Mouse (Mus musculus): ENCODE measurements around the gene Sde2. TPM values are rescaled to one million over a fixed set of nuclear protein-coding genes. Genes with fewer than 3 reads are reported as not detected.
"Not testable (repeated sequence)": the region's sequence is repeated elsewhere in the genome, so short reads cannot be mapped to it uniquely, and the experiment has no call there.

Sde2 gene
- polyA plus RNA-seq, 1 experiment, result 7.5 TPM

DNA sequence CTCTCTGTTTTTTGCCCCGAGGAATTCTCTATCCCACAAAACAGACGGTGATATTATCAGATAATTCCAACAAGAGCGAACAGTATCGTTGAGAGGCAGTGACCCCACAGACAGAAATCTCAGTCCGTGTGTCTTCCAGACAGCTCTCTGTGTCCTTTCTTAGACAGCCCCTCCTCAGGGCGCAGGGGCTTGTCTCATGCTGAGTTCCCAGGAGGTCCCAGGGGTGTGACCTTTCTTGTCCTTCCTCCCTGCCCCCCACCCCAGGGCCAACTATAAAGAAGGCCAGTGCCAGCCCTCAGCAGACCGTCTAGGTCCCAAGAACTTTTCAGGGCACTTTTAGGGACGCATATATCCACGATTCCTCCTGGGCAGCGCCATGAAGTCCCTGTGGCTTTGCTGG lies 41.9 kb downstream of the Sde2 start, which contains the start of gene Lefty2:
Gene Lefty2, plus strand, starts transcription at position 301 of the 400 bp plus-strand sequence.
- no peak within 1 kb of the TSS for H3K27ac ChIP-seq (replicated peaks; ENCODE audit: low read depth, low read length)
- no peaks in the 10 kb centered on the region for H3K4me1 ChIP-seq (ENCODE audit: control insufficient read depth, insufficient read depth, insufficient read length, low read length)
- no peak within 1 kb of the TSS for H3K4me3 ChIP-seq (ENCODE audit: insufficient read depth, low read depth, low read length)

GRCm38 (mm10) chr1:180894088-180894987 lies 43.4 kb downstream of the Sde2 start:
- H3K27ac ChIP-seq (replicated peaks; ENCODE audit: low read depth, low read length); H3K4me3 ChIP-seq (ENCODE audit: insufficient read depth, low read depth, low read length); H3K4me1 ChIP-seq (ENCODE audit: control insufficient read depth, insufficient read depth, insufficient read length, low read length): not testable (repeated sequence)

DNA sequence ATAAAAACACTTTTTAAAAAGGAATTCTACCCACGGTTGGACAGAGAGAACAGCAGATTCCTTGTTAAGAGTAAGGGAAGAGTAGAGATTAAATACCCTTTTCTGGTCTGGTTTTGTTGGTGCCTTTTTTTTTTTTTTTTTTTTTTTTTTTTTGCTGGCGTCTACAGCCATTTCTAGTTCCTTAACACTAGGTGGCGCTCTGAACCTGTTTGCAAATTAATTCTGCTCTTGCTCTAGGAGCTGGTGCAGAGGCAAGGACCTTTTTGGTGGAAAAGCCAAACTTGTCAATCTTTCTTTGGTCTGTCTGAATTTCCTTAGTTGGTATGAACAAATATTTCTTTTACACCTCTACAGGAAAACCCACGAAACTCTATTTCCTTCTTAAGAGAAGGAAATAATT lies 50.2 kb downstream of the Sde2 start:
- Histone ChIP-seq H3K4me3 (ENCODE audit: insufficient read depth, low read depth, low read length) (no peak overlapping the region), H3K27ac (replicated peaks; ENCODE audit: low read depth, low read length) (no peak overlapping the region), H3K4me1 (ENCODE audit: control insufficient read depth, insufficient read depth, insufficient read length, low read length) (no peaks in the 10 kb centered on the region)

- no peak overlapping the region for H3K27ac ChIP-seq (replicated peaks; ENCODE audit: low read depth, low read length)
- H3K4me3 ChIP-seq (ENCODE audit: insufficient read depth, low read depth, low read length), result no peak overlapping the region
- H3K4me1 ChIP-seq (ENCODE audit: control insufficient read depth, insufficient read depth, insufficient read length, low read length), result no peaks in the 10 kb centered on the region
Observed at GRCm38 (mm10) chr1:180902915-180903314, 52.0 kb downstream of the Sde2 start.

DNA sequence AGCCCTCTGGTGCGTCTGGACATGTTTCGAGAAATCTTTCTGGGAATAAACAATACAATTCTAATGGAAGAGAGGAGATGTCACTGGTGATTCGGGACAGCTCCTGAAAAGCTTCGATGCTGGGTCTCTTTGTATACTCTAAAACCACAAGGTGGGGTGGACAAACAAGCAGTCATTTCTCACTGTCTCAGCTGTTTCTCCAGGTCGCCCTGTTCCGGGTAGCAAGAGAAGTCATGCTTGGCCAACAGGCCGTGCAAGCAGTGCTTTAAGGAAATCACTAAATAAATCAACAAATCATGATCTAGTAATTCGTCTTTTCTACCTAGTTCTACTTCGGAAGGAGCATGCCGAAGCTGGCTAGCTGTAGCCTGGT lies 52.7 kb downstream of the Sde2 start:
- no peaks in the 10 kb centered on the region for H3K4me1 ChIP-seq (ENCODE audit: control insufficient read depth, insufficient read depth, insufficient read length, low read length)
- peak overlapping the region; percentile 58 for H3K4me3 ChIP-seq (ENCODE audit: insufficient read depth, low read depth, low read length)
- peak overlapping the region; percentile 25 for H3K27ac ChIP-seq (replicated peaks; ENCODE audit: low read depth, low read length)

DNA sequence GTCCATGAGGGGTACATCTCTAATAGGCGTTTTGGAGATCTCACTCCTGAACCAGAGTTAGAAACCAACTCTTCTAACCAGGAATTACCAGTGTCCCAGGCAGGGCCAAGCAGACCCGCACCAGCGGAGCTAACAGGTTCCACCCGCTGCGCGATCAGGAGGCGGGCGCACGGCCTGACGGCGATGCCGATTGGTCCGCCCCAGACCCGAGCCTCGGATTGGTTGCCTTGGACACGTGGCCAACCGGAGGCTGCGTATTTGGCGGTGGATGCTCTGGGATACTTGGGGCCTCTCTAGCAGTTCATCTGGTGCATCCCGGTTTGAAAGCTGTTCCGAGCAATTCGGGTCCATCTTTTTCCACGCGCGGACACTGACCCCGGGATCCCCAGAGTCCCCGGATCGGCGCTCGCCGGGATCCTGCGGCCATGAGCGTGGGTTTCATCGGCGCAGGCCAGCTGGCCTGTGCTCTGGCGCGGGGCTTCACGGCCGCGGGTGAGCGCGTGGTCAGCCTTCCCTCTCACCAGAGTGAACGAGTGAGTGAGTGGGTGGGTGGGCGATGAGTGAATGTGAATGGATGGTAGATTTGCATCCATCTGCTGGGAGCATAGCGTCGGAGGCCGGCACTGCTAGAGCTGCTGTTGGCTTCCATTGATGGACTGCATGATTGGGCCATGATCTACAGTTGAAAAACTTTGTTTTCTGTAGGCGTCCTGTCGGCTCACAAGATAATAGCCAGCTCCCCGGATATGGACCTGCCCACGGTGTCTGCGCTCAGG lies 53.3 kb downstream of the Sde2 start, which contains the start of gene Pycr2:
Gene Pycr2, plus strand, starts transcription at position 255 of the 776 bp plus-strand sequence.
- Histone ChIP-seq H3K4me1 (ENCODE audit: control insufficient read depth, insufficient read depth, insufficient read length, low read length) (no peaks in the 10 kb centered on the region), H3K27ac (replicated peaks; ENCODE audit: low read depth, low read length) (peak within 1 kb of the TSS; percentile 25)

GRCm38 (mm10) chr1:180904815-180905080 lies 53.8 kb downstream of the Sde2 start:
- Histone ChIP-seq H3K27ac (replicated peaks; ENCODE audit: low read depth, low read length) (no peak overlapping the region), H3K4me3 (ENCODE audit: insufficient read depth, low read depth, low read length) (peak overlapping the region; percentile 83), H3K4me1 (ENCODE audit: control insufficient read depth, insufficient read depth, insufficient read length, low read length) (no peaks in the 10 kb centered on the region)

More for the DNA sequence above, 53.3 kb downstream of the Sde2 start, which contains the start of gene Pycr2:
- H3K4me3 ChIP-seq (ENCODE audit: insufficient read depth, low read depth, low read length), result peak within 1 kb of the TSS; percentile 83

- Histone ChIP-seq H3K4me1 (ENCODE audit: control insufficient read depth, insufficient read depth, insufficient read length, low read length) (no peaks in the 10 kb centered on the region), H3K4me3 (ENCODE audit: insufficient read depth, low read depth, low read length) (no peak overlapping the region), H3K27ac (replicated peaks; ENCODE audit: low read depth, low read length) (no peak overlapping the region)
Observed at GRCm38 (mm10) chr1:180905307-180905706, 54.4 kb downstream of the Sde2 start.

- Histone ChIP-seq H3K27ac (replicated peaks; ENCODE audit: low read depth, low read length) (no peak overlapping the region), H3K4me1 (ENCODE audit: control insufficient read depth, insufficient read depth, insufficient read length, low read length) (no peaks in the 10 kb centered on the region), H3K4me3 (ENCODE audit: insufficient read depth, low read depth, low read length) (no peak overlapping the region)
Observed at GRCm38 (mm10) chr1:180905876-180906275, 54.9 kb downstream of the Sde2 start.

DNA sequence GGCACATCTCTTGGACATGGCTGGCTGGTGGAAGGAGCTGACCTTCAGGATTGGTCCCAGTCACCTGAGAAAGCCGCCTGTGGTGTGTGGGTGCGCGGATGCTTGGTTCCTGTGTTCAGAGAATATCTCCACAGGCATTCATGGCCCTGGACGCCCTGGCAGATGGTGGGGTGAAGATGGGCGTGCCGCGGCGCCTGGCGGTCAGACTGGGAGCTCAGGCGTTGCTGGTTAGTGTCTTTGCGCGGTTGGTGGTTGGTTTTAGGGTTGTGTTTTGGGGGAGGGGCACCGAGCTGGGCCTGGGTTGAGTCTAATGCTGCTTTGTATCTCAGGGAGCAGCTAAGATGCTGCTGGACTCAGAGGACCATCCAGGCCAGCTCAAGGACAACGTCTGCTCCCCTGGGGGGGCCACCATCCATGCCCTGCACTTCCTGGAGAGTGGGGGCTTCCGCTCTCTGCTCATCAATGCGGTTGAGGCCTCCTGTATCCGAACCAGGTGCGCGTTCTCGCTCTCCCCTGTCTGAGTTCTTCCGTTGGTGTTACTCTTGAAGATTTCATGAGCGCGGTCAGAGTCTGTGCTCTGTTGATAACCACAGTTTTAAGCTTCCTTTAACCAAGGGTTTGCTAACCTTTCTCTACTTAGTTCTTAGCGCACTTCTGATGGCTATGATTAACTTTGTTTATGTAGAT lies 55.7 kb downstream of the Sde2 start:
- Histone ChIP-seq H3K4me3 (ENCODE audit: insufficient read depth, low read depth, low read length) (no peak overlapping the region), H3K27ac (replicated peaks; ENCODE audit: low read depth, low read length) (no peak overlapping the region), H3K4me1 (ENCODE audit: control insufficient read depth, insufficient read depth, insufficient read length, low read length) (no peaks in the 10 kb centered on the region)

GRCm38 (mm10) chr1:180911138-180911537 lies 60.2 kb downstream of the Sde2 start:
- Histone ChIP-seq H3K4me1 (ENCODE audit: control insufficient read depth, insufficient read depth, insufficient read length, low read length) (no peaks in the 10 kb centered on the region), H3K4me3 (ENCODE audit: insufficient read depth, low read depth, low read length) (no peak overlapping the region), H3K27ac (replicated peaks; ENCODE audit: low read depth, low read length) (no peak overlapping the region)

- H3K4me3 ChIP-seq (ENCODE audit: insufficient read depth, low read depth, low read length), result no peak overlapping the region
- no peak overlapping the region for H3K27ac ChIP-seq (replicated peaks; ENCODE audit: low read depth, low read length)
- H3K4me1 ChIP-seq (ENCODE audit: control insufficient read depth, insufficient read depth, insufficient read length, low read length), result no peaks in the 10 kb centered on the region
Observed at GRCm38 (mm10) chr1:180911653-180912287, 60.8 kb downstream of the Sde2 start.

DNA sequence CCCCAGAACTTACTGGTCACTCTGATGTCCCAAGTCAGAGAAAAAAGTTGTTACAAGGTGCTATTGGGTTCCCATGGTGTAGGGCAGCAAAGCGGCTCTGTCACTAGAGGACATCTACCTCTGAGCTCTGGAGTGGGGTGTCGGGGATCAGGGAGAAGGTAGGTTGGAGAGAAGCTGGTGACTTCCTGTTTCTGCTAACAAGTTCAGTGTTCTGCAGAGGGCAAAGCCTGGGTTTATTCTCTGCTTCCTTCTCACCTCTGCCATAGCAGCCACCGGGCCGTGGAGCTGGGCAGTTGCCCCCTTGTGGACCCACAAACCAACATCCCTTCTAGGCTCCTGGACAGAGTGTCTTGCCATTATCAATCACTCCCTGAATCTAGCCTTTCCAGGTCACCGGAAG lies 61.9 kb downstream of the Sde2 start:
- Histone ChIP-seq H3K27ac (replicated peaks; ENCODE audit: low read depth, low read length) (no peak overlapping the region), H3K4me3 (ENCODE audit: insufficient read depth, low read depth, low read length) (no peak overlapping the region), H3K4me1 (ENCODE audit: control insufficient read depth, insufficient read depth, insufficient read length, low read length) (no peaks in the 10 kb centered on the region)

DNA sequence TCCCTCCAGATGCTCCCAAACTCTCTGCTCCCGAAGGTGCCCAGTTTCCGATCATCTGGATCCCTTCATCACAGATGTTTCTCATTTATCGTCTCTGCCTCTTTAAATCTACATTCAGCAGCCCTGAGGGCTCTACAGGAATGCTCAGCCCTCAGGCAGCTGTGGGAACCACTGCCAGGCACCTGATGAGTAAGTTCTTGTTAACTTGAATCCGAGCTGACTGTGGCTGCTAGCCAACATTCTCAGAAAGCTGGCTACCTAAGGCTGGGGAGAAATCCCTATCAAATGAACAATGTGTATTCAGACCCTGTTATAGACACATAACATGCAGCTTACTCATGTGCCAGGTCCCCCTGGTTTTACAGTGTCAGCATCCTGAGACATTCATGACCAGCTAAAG lies 62.9 kb downstream of the Sde2 start:
- Histone ChIP-seq H3K4me3 (ENCODE audit: insufficient read depth, low read depth, low read length) (no peak overlapping the region), H3K27ac (replicated peaks; ENCODE audit: low read depth, low read length) (no peak overlapping the region), H3K4me1 (ENCODE audit: control insufficient read depth, insufficient read depth, insufficient read length, low read length) (no peaks in the 10 kb centered on the region)

DNA sequence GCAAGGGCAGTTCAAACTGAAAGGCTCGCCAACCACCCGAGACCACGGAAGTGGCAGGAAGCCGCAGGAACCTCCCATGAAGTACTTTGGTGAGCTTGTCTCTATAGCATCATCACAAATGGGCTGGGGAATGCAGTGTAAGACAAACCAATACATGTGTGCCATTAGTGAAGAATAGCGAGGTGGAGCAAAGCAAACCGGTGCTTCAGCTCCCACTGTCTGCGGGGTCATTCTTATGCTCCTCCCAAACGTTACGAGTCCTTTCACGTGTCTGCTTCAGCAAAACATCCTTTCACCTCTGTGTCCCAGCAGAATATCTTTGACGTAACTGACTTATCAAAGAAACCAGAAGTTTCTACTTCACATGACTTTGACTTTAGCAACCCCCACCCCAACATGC lies 65.5 kb downstream of the Sde2 start:
- Histone ChIP-seq H3K27ac (replicated peaks; ENCODE audit: low read depth, low read length) (no peak overlapping the region), H3K4me1 (ENCODE audit: control insufficient read depth, insufficient read depth, insufficient read length, low read length) (no peaks in the 10 kb centered on the region), H3K4me3 (ENCODE audit: insufficient read depth, low read depth, low read length) (no peak overlapping the region)

Measured in brown adipose tissue, adult 24 weeks (tissue).